Mouse (Mus musculus) lung, embryonic 16.5 days (tissue): ENCODE data around the gene Ccr4. TPM values are rescaled to one million over a fixed set of nuclear protein-coding genes. Genes with fewer than 3 reads are reported as not detected.
A peak's percentile ranks its signal among the peaks of the same experiment; 100 is the strongest.

Experiments used
- ATAC-seq: fragments of 200-750 bp; cut with Nextera tagmentation; 2 replicates; pipeline ENCODE4 v1.8.0; 2017; ENCODE audit warnings: low read depth, mild to moderate bottlenecking, moderate library complexity
- H3K27ac ChIP-seq: fragments of 300-500 bp; sonication (generic); 2 replicates; pipeline ENCODE4 v1.5.1; 2014; ENCODE audit warnings: mild to moderate bottlenecking, control low read depth, low read length
- H3K27me3 ChIP-seq: fragments of 300-500 bp; sonication (generic); 2 replicates; pipeline ENCODE4 v1.6.1; 2014; ENCODE audit warnings: low read depth, low read length, mixed read lengths; ENCODE audit not compliant: control insufficient read depth, insufficient read depth
- H3K36me3 ChIP-seq: fragments of 300-500 bp; sonication (generic); 2 replicates; pipeline ENCODE4 v1.6.1; 2014; ENCODE audit warnings: low read length; ENCODE audit not compliant: control insufficient read depth, insufficient read depth
- H3K4me1 ChIP-seq: fragments of 300-500 bp; sonication (generic); replicated peaks from 2 replicates; pipeline ENCODE4 v1.6.1; 2014; ENCODE audit warnings: low read length, mixed read lengths; ENCODE audit not compliant: control insufficient read depth, insufficient read depth
- H3K4me2 ChIP-seq: fragments of 300-500 bp; sonication (generic); 2 replicates; pipeline ENCODE4 v1.6.1; 2014; ENCODE audit warnings: low read depth, low read length, control low read depth
- H3K4me3 ChIP-seq: fragments of 300-500 bp; sonication (generic); 2 replicates; pipeline ENCODE4 v1.5.1; 2014; ENCODE audit warnings: mild to moderate bottlenecking, low read length, control low read depth
- H3K9ac ChIP-seq: fragments of 300-500 bp; sonication (generic); 2 replicates; pipeline ENCODE4 v1.6.1; 2014; ENCODE audit warnings: low read length, control low read depth
- H3K9me3 ChIP-seq: fragments of 300-500 bp; sonication (generic); 2 replicates; pipeline ENCODE4 v1.6.1; 2016; ENCODE audit warnings: low read length; ENCODE audit not compliant: control insufficient read depth
- WGBS: fragments of 180-500 bp; shearing (Covaris S2); extraction: QIAGEN DNeasy Blood & Tissue Kit; methylation state at CpG from one replicate; pipeline ENCODE4 v1.1.7; 2014; 5-methylcytosine and 5-hydroxymethylcytosine counted together
- polyA plus RNA-seq: library from polyadenylated mRNA; unstranded; fragments of >200 nt; fragmentation: Nextera tagmentation; extraction: Ambion mirVana; gene quantifications from 2 replicates; pipeline ENCODE4 v1.2.1, GENCODE M21; 2015

Ccr4 gene
- polyA plus RNA-seq, 1 experiment from 2014 or later: 0.11 TPM

- WGBS: 98% methylated on average over 21 of the region's 21 CpGs
- Histone ChIP-seq H3K36me3 (peaks cover 34% of the 10 kb centered on the region), H3K9ac (no peak overlapping the region)
These were observed 8.1 kb upstream of the Ccr4 start for GRCm38 (mm10) chr9:114512831-114513230.

GRCm38 (mm10) chr9:114509785-114510184 is 5.1 kb upstream of the Ccr4 start:
- ATAC-seq: no peak
- peaks cover 38% of the 10 kb centered on the region for H3K9me3 ChIP-seq
- 91% methylated on average over 9 of the region's 9 CpGs for WGBS
- no peak overlapping the region for H3K4me3 ChIP-seq
- H3K36me3 ChIP-seq: peaks cover 39% of the 10 kb centered on the region
- no peak overlapping the region for H3K9ac ChIP-seq
- no peaks in the 10 kb centered on the region for H3K27me3 ChIP-seq
- H3K4me1 ChIP-seq: no peaks in the 10 kb centered on the region
- H3K4me2 ChIP-seq: no peak overlapping the region
- H3K27ac ChIP-seq: no peak overlapping the region

More at GRCm38 (mm10) chr9:114512831-114513230, 8.1 kb upstream of the Ccr4 start:
- H3K27me3 ChIP-seq: no peaks in the 10 kb centered on the region
- no peak overlapping the region for H3K27ac ChIP-seq
- H3K9me3 ChIP-seq: peaks cover 38% of the 10 kb centered on the region
- ATAC-seq: no peak
- H3K4me3 ChIP-seq: no peak overlapping the region
- H3K4me1 ChIP-seq: peaks cover 7% of the 10 kb centered on the region; the same call in 1 of the 2 replicates
- H3K4me2 ChIP-seq: no peak overlapping the region

GRCm38 (mm10) chr9:114507421-114507820 is 2.7 kb upstream of the Ccr4 start:
- Histone ChIP-seq H3K27ac (no peak overlapping the region), H3K9ac (no peak overlapping the region), H3K4me1 (no peaks in the 10 kb centered on the region), H3K4me3 (no peak overlapping the region), H3K27me3 (no peaks in the 10 kb centered on the region), H3K4me2 (no peak overlapping the region), H3K36me3 (peaks cover 20% of the 10 kb centered on the region), H3K9me3 (peaks cover 17% of the 10 kb centered on the region)
- ATAC-seq: no peak
- 87% methylated on average over 9 of the region's 9 CpGs for WGBS

- Histone ChIP-seq H3K27ac (no peak overlapping the region), H3K4me2 (no peak overlapping the region), H3K4me3 (no peak overlapping the region), H3K36me3 (peaks cover 13% of the 10 kb centered on the region; the same call in 1 of the 2 replicates), H3K9me3 (peaks cover 10% of the 10 kb centered on the region; the same call in 1 of the 2 replicates), H3K27me3 (no peaks in the 10 kb centered on the region), H3K9ac (no peak overlapping the region), H3K4me1 (no peaks in the 10 kb centered on the region)
- 63% methylated on average over 4 of the region's 4 CpGs for WGBS
- ATAC-seq: no peak
These were observed 1.8 kb upstream of the Ccr4 start for GRCm38 (mm10) chr9:114506564-114506963.

- H3K27me3 ChIP-seq: peaks cover 4% of the 10 kb centered on the region; the same call in 1 of the 2 replicates
- H3K4me3 ChIP-seq: no peak overlapping the region
- H3K4me1 ChIP-seq: no peaks in the 10 kb centered on the region
- H3K4me2 ChIP-seq: no peak overlapping the region
- no peak overlapping the region for H3K27ac ChIP-seq
- H3K9me3 ChIP-seq: no peaks in the 10 kb centered on the region
- WGBS: 57% methylated on average over 15 of the region's 15 CpGs
- no peak for ATAC-seq
- H3K9ac ChIP-seq: no peak overlapping the region
- H3K36me3 ChIP-seq: 0 out of 2 replicates have a peak, but pooled peaks cover 5% of the 10 kb centered on the region
These were observed 1.8 kb downstream of the Ccr4 start for GRCm38 (mm10) chr9:114502711-114503427.

GRCm38 (mm10) chr9:114501913-114502312 is 2.8 kb downstream of the Ccr4 start:
- Histone ChIP-seq H3K27ac (no peak overlapping the region), H3K4me1 (no peaks in the 10 kb centered on the region), H3K9ac (no peak overlapping the region), H3K9me3 (no peaks in the 10 kb centered on the region), H3K4me3 (no peak overlapping the region), H3K4me2 (no peak overlapping the region), H3K36me3 (0 out of 2 replicates have a peak, but pooled peaks cover 3% of the 10 kb centered on the region), H3K27me3 (peaks cover 4% of the 10 kb centered on the region; the same call in 1 of the 2 replicates)
- 95% methylated on average over 11 of the region's 11 CpGs for WGBS
- ATAC-seq: no peak

GRCm38 (mm10) chr9:114501111-114501510 is 3.6 kb downstream of the Ccr4 start:
- no peaks in the 10 kb centered on the region for H3K36me3 ChIP-seq
- H3K4me3 ChIP-seq: no peak overlapping the region
- peaks cover 4% of the 10 kb centered on the region; the same call in 1 of the 2 replicates for H3K27me3 ChIP-seq
- no peaks in the 10 kb centered on the region for H3K9me3 ChIP-seq
- no peak for ATAC-seq
- H3K9ac ChIP-seq: no peak overlapping the region
- H3K4me2 ChIP-seq: no peak overlapping the region
- no peak overlapping the region for H3K27ac ChIP-seq
- 90% methylated on average over 7 of the region's 7 CpGs for WGBS
- H3K4me1 ChIP-seq: no peaks in the 10 kb centered on the region

GRCm38 (mm10) chr9:114499783-114500515 is 4.8 kb downstream of the Ccr4 start:
- no peak overlapping the region for H3K4me3 ChIP-seq
- no peaks in the 10 kb centered on the region for H3K4me1 ChIP-seq
- H3K9ac ChIP-seq: no peak overlapping the region
- WGBS: 17% methylated on average over 15 of the region's 15 CpGs
- peaks cover 4% of the 10 kb centered on the region; the same call in 1 of the 2 replicates for H3K27me3 ChIP-seq
- ATAC-seq: peak; percentile 70
- no peak overlapping the region for H3K4me2 ChIP-seq
- no peaks in the 10 kb centered on the region for H3K36me3 ChIP-seq
- H3K9me3 ChIP-seq: no peaks in the 10 kb centered on the region
- H3K27ac ChIP-seq: no peak overlapping the region

GRCm38 (mm10) chr9:114498218-114498617 is 6.5 kb downstream of the Ccr4 start:
- no peaks in the 10 kb centered on the region for H3K9me3 ChIP-seq
- H3K27me3 ChIP-seq: peaks cover 4% of the 10 kb centered on the region; the same call in 1 of the 2 replicates
- H3K4me1 ChIP-seq: no peaks in the 10 kb centered on the region
- no peak overlapping the region for H3K27ac ChIP-seq
- ATAC-seq: peak; percentile 66
- no peak overlapping the region for H3K4me2 ChIP-seq
- 5% methylated on average over 11 of the region's 11 CpGs for WGBS
- no peak overlapping the region for H3K9ac ChIP-seq
- no peaks in the 10 kb centered on the region for H3K36me3 ChIP-seq
- H3K4me3 ChIP-seq: no peak overlapping the region
